Mouse (Mus musculus): ENCODE measurements around the gene Cped1. TPM values are rescaled to one million over a fixed set of nuclear protein-coding genes. Genes with fewer than 3 reads are reported as not detected.
A peak's percentile ranks its signal among the peaks of the same experiment; 100 is the strongest.

Gene Cped1
- total RNA-seq, 4 experiments from 2014 or later = 3.9 to 5.7 (median 4.8) TPM

DNA sequence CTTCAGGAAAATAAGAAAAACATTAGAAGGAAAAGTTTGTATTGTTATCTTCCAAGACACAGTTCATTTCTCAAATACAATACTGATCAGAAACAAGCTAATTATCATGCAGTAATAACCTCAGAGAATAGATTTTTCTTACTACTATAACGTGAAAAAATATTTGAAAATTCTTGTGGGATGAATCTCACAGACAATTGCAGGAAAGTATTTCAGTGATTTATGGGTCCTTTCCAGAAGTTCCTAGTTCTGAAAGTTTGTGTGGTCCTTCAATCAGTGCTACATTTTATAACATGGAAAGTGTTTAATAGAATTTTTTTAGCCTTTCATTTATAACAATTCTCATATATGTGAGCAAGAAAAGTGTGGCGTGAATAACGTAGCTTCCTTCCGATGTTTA, 161.5 kb downstream of the Cped1 start:
- no peak for DNase-seq (ENCODE audit: low spot score in 2 of 2)

DNA sequence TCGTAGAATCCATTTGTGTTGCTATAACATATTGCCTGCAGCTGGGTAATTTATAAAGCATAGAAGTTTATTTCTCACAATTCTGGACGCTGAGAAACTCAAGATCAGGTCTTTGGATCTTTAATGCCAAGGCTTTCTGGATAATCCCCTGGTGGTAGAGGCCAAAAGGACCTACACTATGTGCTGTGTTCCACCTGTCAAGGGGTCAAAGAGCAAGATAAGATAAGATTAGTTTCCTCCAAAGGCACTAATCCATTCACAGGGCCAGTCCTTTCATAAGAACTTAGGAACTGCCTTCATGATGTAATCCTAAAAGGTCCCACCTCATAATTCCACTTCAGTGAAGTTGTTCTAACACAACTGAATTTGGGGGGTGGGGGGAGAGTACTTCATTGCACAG, 162.8 kb downstream of the Cped1 start:
- DNase-seq (ENCODE audit: low spot score in 2 of 2) = no peak

DNA sequence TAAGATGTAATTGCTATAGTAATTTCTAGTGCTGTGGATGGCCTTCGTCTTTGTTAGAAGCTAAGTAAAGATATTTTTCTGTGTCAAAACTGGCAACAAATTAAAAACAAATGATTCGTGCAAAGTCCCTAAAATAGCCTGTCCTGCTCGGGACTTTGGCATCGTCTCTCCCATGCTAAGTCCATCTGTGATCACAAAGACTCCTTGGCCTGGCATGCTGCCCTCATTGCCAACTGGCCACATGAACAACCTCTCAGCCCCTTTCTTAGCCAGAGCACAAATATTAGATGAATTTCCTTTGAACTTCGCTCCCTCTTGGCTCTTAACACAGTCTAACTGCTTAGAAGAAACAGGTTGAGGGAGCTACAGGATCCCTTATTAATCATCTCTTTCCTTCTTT, 171.7 kb downstream of the Cped1 start:
- DNase-seq (ENCODE audit: low spot score in 2 of 2) = no peak

DNA sequence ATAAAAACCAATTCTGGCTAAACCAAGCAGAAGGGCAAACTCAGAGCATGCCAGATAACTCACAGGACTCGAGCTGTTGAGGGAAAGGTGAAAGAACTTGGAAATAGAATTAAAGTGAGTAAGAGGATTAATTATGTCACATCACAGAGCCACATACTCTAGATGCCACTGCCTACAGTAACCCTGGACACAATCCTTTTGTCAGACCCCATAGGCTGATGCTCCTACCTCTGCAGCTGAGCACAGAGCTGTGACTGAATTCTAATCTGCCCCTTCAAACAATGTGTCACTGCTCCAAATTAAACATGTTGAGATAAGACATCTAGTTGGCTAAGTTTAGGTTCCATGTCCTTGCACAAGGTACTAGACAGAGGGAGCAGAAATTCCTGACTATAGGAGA, 176.2 kb downstream of the Cped1 start:
- DNase-seq (ENCODE audit: low spot score in 2 of 2) = no peak

DNA sequence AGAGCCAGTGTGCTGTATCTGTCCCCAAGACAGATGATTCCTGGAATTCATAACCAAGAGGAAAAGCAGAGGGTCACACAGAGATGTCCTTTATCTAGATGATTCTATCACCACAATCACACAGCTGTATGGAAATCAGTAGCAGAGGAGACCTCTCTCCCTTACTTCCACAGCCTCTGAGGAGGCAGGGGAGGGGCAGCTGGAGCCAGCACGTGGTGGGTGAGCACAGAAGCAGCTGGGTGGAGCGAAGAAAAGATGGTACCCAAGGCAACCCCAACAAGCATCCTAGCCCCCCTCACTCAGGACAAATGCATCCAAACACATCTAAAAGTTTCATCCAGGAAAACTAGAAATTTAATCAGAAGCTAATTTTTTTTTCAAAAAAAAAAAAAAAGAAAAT, 182.7 kb downstream of the Cped1 start:
- no peak for DNase-seq (ENCODE audit: low spot score in 2 of 2)

DNA sequence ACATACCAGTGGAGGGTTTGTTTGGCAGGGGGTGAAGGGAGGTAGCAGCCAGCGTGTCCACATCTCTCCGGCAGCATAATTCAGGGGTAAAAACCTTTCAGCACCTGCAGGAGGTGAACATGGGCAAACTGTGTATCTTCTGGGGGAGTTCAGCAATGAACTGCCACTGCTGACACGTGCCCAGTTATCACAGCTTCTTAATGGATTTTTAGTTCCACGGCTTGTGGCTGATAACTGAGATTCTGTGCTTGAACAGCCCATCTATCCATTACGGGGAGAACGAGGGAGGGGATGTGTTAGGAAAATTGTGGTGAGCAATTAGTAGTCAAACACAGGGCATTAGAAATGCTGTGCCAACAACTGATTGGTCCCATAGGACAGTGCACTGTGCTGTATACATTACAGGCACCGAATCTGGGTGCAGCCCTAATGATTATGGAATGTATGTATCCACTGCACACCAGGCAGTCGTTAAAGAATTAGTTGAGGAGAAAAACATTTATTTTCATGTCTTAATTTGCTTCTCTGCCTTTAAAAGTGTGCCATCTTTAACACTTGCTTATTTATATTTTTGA, 193.1 kb downstream of the Cped1 start:
- no peak for DNase-seq (ENCODE audit: low spot score in 2 of 2)

DNA sequence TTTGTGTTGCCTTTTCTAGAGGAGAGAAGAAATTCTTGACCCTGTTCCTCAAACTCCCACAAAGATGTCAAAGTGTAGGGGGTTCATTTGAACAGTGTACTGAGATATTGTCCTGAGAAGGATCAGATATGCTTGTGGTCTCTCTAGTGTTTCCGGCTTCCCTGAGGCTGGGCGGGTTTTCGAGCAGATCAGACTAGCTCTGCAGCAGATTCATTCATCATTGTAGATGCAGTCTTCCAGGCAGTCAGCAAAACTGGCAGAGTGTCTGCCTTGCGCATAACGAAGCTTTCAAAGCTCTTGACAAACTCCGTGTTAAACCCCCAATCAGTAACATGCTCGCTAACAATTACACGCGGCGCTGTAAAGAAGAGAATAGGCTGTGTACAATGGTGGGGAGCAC, 194.6 kb downstream of the Cped1 start:
- DNase-seq (ENCODE audit: low spot score in 2 of 2) = no peak

DNA sequence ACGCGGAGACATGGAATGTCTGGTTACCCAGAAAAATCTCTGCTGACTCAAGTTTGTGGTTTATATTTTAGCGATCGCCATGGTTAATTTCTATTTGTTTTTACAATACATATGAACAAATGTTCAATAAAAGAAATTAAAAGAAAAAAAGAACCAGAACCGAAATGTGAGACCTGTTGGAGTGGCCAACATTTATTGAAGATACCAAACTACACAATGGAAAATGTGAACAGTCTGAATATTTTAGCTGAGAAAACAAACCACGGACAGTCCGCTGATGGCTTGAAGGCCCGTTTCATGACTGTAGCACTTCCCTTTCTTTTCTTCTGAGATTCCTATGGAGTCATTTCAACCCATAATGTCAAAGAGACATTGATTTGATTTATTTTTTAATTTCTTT, 201.3 kb downstream of the Cped1 start:
- DNase-seq (ENCODE audit: low spot score in 2 of 2) = no peak

DNA sequence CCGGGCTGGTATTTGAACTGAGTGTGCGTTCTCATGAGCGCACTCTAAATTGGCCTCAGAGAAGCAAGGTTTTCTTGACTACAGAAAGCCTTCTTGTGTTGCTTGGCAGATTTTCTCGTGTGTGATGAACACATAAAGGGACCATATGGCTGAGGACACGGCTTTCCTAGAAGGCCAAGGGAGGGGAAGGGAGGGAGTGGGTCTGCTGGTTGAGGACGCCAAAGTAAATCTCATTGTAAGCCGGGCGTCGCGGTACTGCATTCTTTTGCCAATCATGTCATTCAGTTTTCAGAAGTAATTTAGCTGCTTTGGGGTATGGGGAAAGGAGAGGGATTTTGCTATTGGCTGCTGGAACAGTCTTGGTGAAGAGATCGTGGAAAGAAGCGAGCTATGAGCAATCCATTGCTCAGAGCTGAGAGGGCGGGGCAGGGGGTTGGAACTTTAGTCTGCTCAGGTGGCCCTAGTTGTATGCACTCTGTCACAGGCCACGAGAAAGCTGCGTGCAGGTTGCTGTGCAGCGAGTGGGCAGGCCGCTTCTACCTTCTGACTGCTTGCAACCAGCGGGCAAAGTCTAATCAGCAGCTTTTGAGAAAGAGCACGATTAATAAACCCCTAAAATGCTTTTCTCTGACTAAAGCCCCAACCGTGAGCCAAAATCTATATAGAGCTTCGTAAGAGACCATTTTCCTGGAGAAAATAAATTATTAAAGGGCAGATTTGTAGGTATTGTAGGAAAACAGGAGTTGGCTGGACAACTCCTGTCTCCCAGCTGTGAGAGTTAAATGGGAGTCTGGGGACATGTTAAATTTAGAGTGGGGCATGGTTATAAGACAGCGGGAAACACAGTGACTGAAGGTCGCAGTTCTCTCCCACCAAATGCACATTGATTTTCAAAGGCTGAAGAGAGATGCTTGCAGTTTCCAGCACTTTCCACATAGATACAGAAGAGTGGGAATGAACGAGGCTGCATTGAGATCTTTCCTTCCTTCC, 203.9 kb downstream of the Cped1 start:
- DNase-seq (ENCODE audit: low spot score in 2 of 2) = no peak

DNA sequence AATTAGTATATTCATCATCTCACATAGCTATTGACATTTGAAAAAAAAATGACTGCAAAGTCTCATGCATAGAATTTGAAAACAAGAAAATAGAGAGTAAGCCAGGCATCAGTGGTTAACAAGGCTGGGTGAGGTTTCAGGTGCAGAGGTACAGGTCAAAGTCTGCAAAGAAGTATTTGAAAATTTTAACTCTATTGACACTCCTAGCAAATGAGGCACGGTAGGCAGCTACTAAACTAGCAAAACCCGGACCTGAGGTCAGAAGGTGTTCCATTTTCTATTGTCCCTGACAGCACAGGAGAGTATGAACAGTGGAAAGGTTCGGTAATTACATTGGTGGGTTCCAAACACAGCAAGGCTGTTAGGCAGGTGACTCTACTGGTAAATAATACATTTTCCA, 212.9 kb downstream of the Cped1 start:
- DNase-seq (ENCODE audit: low spot score in 2 of 2) = no peak

DNA sequence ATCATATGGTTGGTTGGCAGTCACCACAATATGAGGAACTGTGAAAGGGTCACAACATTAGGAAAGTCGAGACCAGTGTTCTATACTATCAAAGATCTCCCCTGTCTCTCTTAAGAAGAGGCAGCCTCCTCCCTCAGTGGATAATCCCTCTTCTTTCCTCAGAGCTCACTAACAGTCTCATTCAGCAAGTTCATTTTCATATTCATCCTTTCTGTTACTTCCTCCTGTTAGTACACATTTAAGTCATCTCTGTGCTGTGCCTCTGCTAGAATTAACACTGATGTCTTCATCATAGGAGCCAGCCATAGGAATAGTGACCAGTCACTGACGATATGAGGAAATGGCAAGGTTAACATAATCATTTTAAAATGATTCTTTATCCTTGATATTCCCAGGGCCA, 213.8 kb downstream of the Cped1 start:
- DNase-seq (ENCODE audit: low spot score in 2 of 2) = no peak

DNA sequence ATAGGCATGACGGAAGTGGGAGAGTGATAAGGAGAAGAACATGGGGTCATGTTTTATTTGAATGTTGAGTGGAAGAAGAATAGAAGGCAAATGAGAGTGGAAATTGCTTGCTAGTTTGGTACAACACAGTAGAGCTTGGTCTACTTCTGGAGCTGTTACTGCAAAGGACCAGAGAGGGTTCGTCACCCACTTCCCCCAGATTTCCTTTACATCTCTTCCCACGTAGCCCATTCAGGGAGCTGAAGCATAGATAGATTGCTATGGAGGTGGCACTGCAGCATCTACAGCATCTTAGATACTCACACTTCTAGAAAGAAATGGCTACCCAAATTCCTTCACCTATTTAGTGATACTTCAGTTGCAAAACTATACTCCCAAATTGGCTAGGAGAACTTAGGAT, 214.4 kb downstream of the Cped1 start:
- no peak for DNase-seq (ENCODE audit: low spot score in 2 of 2)

DNA sequence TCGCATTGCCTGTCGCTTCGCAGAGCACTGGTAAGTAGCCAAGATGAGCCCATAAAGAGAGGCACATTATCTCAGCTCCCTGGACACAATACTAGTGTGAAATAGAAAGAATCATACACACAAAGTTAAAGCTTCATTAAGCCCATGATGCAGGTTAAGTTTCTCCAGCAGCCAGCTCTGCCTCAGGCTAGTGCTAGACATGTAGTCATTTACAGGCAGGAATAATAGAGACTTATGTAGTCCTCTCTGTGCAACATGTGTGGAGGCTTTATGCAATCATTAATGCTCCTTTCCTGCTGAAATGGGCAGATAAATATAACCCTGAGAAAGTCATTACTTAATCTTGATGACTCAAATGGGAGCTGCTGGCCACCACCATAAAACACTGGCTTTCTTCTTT, 216.2 kb downstream of the Cped1 start:
- DNase-seq (ENCODE audit: low spot score in 2 of 2) = no peak

DNA sequence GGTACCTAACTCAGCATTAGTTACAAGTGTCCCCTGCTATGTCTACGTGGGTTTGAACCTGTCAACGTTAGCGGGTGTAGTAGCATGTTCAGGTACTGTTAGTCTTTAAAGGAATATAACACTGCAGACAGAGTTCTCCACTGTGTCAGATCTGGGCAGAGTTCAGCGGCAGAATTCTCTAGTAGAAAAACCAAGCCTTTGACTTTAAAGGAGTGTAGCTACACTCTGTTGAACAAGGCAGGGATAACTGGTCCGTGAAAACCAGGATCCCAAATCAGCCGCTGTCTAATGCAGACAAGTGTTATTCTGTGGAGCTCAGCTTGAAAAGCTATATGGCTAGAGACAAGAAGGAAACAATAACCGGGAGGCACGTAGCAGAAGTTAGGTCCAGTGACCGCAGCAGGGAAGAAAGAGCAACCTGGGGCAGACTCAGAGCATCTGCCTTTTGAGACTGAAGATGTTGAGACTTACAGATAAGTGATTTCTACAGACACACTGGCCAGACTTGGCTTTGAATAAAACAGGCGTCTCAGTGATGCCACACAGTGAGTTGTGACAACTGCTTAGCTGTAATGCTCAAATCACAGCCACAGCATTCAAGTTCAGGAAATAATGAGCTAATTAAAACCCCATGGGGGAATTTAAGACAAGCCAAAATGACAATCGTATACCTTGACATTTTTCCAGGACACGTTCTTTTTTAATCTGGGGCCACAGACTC, 219.5 kb downstream of the Cped1 start:
- DNase-seq (ENCODE audit: low spot score in 2 of 2) = no peak

DNA sequence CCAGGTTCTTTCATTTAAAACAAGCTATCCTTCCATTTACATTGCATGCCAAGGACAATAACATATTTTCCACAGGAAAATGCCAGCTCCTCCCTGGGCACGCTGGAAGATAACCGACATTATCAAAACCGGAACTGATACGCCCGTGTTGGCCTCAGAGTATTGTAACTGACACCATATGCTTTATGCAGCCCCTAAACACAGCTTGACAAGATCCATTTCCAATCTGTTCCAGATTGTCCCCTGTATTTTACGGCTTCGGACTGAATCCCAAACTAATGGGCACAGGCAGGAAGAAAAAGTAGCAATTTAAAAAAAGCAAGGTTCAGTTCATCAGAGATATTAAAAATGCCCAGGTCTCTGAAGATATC, 220.0 kb downstream of the Cped1 start:
- DNase-seq (ENCODE audit: low spot score in 2 of 2) = no peak

DNA sequence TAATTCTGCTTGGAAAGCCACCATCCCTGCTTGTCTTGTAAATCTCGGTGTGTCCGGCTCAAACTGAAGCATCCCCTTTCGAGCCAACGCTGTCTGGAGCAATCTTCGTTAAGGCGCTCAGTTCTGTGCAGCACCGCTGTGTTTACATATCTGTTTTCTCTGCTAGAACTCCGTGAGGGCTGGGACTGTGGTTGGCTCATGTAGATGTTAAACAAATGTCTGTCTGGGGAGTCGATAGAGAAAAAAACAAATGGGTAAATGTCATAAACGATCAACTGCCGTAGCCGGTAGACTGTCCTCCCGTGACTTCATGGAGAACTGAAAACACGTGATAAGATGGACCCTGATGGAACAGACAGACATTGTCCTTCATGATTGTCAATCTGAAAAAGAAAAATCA, 220.5 kb downstream of the Cped1 start:
- DNase-seq (ENCODE audit: low spot score in 2 of 2) = no peak

DNA sequence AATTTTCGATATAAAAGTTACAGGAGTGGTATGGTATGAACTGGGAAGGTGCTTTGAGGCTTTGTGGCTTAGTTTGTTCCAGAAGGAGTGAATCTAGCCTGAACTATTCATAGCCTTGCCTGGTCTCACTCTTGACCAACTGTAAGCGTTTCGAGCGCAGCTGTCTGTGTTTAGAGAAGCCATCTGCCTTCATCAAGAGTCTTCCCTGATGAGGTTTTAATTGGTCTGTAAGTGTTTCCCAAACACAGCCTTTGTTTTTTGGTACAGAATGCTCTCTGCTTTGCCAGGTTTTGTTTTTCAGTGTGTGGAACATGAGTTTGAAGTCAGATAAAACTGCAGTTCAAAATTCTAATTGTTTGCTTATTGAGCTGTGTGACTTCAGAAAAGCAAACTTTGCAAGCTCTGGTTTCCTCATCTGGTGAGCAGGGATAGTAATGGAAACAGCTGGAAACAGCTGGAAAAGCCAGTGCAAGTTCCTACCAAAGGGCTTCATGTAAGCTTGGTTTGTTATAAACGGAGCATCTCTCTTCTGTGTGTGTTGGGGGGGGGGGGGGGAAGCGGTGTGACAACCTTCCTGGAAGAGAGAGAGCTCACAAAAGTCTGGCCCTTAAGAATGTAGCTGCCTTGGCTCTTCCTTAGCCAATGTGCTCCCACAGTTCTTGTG, 221.0 kb downstream of the Cped1 start:
- peak in 1 of 2 experiments; percentile 13 for DNase-seq (ENCODE audit: low spot score in 2 of 2)

DNA sequence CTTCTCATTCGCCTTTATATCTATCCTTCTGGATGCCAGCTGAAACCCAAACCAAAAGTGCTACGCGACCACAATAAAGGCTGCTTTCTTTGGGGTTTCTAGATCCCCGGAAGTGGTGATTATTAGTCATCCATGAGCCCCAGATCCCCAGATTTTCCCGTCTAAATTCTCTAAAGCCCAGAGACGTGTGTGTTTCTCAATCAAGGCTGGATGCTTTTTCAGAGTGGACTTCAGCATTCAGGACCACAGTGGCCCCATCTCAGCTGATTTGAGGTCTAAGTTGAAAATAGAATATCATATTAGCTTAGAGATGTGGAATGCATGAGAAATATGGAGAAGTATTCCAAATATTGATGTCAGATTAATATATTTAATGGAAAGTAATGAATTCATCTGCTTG, 226.4 kb downstream of the Cped1 start:
- DNase-seq (ENCODE audit: low spot score in 2 of 2) = no peak

DNA sequence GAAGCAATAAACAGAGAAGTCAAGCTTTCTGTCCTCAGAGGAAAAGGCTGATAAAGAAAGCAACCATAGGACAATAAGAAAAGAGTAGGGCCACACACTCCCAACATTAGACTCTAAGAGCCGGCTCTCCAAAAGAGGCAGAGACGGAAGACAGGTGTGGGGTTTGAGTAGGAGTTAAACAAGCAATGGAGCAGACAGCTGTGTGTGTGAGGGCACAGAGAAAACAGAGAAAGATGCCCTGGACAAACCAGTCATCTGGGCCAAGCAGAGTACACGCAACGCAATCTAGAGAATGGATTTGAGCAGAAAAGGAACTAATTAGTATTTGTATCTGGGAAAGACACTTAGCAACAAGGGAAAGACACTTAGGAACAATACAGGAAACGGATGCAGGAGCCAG, 227.5 kb downstream of the Cped1 start:
- DNase-seq (ENCODE audit: low spot score in 2 of 2) = no peak

DNA sequence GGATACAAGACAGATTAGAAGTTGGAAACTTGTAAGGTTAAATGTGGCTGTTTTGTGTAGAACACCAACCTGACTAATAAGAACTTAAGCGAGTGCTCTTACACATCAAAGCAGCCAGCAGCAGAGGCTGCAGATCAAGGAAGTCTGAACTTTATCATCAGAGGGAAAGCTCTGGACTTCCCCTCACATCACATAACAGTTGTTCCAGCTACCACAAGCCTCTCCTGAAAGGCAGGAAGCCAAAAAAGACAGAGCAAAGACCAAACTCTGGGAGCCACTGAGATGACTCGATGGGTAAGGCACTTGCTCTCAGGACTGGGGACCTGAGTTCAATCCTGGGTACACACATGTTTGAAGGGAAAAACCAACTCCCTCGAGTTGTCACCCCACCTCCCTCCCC, 228.1 kb downstream of the Cped1 start:
- no peak for DNase-seq (ENCODE audit: low spot score in 2 of 2)

DNA sequence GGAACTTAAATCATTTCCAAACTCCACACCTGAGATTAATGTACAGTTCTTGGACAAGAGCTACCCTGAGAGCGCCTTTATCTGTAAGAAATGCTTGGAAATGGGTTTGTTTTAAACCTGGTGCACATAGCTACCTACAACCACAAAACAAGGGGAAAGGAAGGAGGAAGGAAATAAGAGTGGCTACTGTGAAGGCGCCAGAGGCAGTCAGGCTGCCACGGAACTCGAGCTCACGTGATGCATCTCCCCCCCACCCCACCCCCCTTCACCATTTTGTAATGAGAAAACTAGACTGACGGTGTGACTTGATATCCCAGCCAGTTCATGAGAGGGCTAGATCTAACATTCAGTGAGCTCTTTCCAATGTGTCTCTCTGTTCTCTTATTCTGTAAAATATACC, 228.9 kb downstream of the Cped1 start:
- DNase-seq (ENCODE audit: low spot score in 2 of 2) = no peak

Measured in left cerebral cortex, adult 8-10 months (tissue).